18 mouse cellular contexts compared by ENCODE assay signal in the genomic region with DNA sequence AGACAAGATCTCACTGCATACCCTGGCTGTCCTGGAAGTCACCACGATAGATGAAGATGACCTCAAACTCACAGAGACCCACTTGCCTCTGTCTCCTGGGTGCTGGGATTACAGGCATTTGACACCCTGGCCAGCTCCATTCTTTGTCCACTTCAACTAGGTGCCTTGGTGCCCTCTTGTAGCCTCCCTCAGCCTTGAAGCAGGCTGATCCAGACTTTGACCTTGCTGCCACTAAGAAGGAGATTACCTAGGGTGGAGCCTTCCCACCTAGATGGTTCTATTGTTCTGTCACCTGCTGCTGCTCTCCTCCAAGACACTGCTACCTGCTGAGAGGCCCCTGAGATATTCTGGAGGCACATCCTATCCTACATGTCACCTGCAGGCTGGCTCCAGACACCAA. TPM values are rescaled to one million over a fixed set of nuclear protein-coding genes. Genes with fewer than 3 reads are reported as not detected.
"Had no signal": no experiment of that assay in that cellular context is flagged by ENCODE, and none has a peak within 500 bp of the region (broad histone marks: within the 10 kb centered on the region; RNA-seq: fewer than 3 reads in every experiment).

No protein-coding gene starts in this region.

RNA-seq across cellular contexts. Expression of gene Vmn1r183, which starts 21.4 kb away (rescaled TPM):
- polyA plus RNA-seq: cortical plate, adult 2 months; embryonic facial prominence, embryonic 10.5 days; embryonic facial prominence, embryonic 11.5 days; embryonic facial prominence, embryonic 12.5 days; embryonic facial prominence, embryonic 13.5 days; embryonic facial prominence, embryonic 14.5 days; forebrain, embryonic 10.5 days; forebrain, embryonic 11.5 days; forebrain, embryonic 12.5 days; forebrain, embryonic 13.5 days; forebrain, embryonic 14.5 days; forebrain, embryonic 15.5 days; forebrain, embryonic 16.5 days; forebrain, postnatal 0 days; frontal cortex, adult 2 months; gonadal fat pad, adult 2 months; heart, adult 2 months had no signal

RNA-seq across cellular contexts. Expression of gene Zfp235, which starts 59.5 kb away (rescaled TPM):
- polyA plus RNA-seq: erythroblast, embryonic 14.5 days had no signal
